Mouse (Mus musculus): Measurements from ENCODE around the gene Ppp1r26. TPM values are rescaled to one million over a fixed set of nuclear protein-coding genes. Genes with fewer than 3 reads are reported as not detected.

Ppp1r26 gene
- polyA plus RNA-seq, 1 experiment from 2014 or later = 0.61 TPM

DNA sequence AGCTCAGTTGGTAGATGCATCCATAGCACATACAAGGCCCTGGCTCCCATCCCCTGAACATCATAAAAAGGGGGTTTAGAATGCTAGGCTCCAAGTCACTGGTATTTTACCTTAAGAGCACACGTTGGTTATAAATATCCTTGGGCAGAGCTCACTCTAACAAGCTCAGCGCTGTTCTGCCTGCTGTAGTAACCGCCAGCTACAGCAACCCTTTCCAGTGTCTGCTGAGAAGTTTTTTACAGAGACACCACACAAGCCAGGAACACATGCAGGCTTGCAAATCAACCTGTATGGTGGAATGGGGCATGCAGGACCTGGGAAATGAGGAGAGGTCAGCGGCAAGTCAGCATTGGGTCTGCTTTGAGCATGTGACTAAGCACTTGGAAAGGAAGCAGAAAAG lies 37.5 kb upstream of the Ppp1r26 start:
- Histone ChIP-seq H3K9ac (ENCODE audit: low read depth, low read length) (no peak overlapping the region), H3K4me2 (replicated peaks; ENCODE audit: low read depth) (no peak overlapping the region), H3K36me3 (ENCODE audit: control insufficient read depth, insufficient read depth) (no peaks in the 10 kb centered on the region), H3K27ac (ENCODE audit: low read depth, low read length) (no peak overlapping the region), H3K27me3 (replicated peaks; ENCODE audit: control insufficient read depth, insufficient read depth, low read length) (no peaks in the 10 kb centered on the region), H3K9me3 (ENCODE audit: control insufficient read depth) (no peaks in the 10 kb centered on the region), H3K4me1 (replicated peaks; ENCODE audit: control insufficient read depth, insufficient read depth, low read length) (no peaks in the 10 kb centered on the region), H3K4me3 (ENCODE audit: low read depth, low read length) (no peak overlapping the region)
- 81% methylated on average over 4 of the region's 4 CpGs for WGBS
- no peak for ATAC-seq
- TF ChIP-seq CTCF (IDR thresholded peaks at IDR 0.05; ENCODE audit: low read depth) = no peak

DNA sequence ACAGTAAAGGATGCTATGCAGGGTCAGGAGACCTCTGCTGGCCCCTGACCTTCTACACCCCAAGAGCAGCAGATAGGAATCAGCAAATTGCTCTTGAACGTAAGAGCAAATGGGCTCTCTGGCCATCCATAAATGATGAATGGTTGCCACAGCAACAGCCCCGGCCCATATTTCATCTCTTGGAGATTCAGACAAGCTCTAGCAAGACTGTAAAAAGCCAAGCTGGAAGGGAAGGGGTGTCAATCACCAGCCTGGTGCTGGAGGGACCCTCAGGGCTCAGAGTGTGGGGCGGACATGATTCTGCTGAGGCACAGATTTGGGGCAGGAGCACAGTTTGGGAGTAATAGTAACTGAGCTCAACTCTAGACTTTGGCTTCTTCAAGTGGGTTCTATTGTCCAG lies 37.0 kb upstream of the Ppp1r26 start:
- Histone ChIP-seq H3K36me3 (ENCODE audit: control insufficient read depth, insufficient read depth) (no peaks in the 10 kb centered on the region), H3K4me3 (ENCODE audit: low read depth, low read length) (no peak overlapping the region), H3K4me2 (replicated peaks; ENCODE audit: low read depth) (no peak overlapping the region), H3K9ac (ENCODE audit: low read depth, low read length) (no peak overlapping the region), H3K4me1 (replicated peaks; ENCODE audit: control insufficient read depth, insufficient read depth, low read length) (no peaks in the 10 kb centered on the region), H3K27ac (ENCODE audit: low read depth, low read length) (no peak overlapping the region), H3K27me3 (replicated peaks; ENCODE audit: control insufficient read depth, insufficient read depth, low read length) (no peaks in the 10 kb centered on the region), H3K9me3 (ENCODE audit: control insufficient read depth) (no peaks in the 10 kb centered on the region)
- WGBS = 52% methylated on average over 3 of the region's 3 CpGs
- ATAC-seq = no peak
- TF ChIP-seq CTCF (IDR thresholded peaks at IDR 0.05; ENCODE audit: low read depth) = no peak

DNA sequence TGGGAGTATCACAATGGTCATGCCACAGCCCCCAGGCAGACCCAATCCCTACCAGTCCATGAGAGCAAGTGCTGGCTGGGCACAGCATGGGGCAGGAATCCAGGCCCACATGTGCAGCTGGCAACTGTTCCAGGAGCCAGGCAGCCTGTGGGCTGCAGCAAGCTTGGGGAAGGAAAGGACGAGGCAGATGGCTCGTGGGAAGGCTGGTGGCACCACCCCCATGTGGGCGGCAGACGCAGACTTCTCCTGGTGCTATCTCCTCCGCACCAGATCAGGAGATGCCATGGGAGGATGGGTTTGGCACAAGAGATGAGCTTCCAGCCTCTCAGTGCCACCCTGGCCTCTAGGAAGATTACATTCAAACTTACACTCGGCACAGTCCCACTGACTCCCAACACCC lies 33.7 kb upstream of the Ppp1r26 start:
- no peaks in the 10 kb centered on the region for H3K27me3 ChIP-seq (replicated peaks; ENCODE audit: control insufficient read depth, insufficient read depth, low read length)
- TF ChIP-seq CTCF (IDR thresholded peaks at IDR 0.05; ENCODE audit: low read depth) = no peak
- no peaks in the 10 kb centered on the region for H3K36me3 ChIP-seq (ENCODE audit: control insufficient read depth, insufficient read depth)
- no peak overlapping the region for H3K4me2 ChIP-seq (replicated peaks; ENCODE audit: low read depth)
- H3K9ac ChIP-seq (ENCODE audit: low read depth, low read length) = no peak overlapping the region
- H3K27ac ChIP-seq (ENCODE audit: low read depth, low read length) = no peak overlapping the region
- H3K4me3 ChIP-seq (ENCODE audit: low read depth, low read length) = no peak overlapping the region
- 73% methylated on average over 6 of the region's 6 CpGs for WGBS
- no peak for ATAC-seq
- no peaks in the 10 kb centered on the region for H3K9me3 ChIP-seq (ENCODE audit: control insufficient read depth)
- H3K4me1 ChIP-seq (replicated peaks; ENCODE audit: control insufficient read depth, insufficient read depth, low read length) = no peaks in the 10 kb centered on the region

DNA sequence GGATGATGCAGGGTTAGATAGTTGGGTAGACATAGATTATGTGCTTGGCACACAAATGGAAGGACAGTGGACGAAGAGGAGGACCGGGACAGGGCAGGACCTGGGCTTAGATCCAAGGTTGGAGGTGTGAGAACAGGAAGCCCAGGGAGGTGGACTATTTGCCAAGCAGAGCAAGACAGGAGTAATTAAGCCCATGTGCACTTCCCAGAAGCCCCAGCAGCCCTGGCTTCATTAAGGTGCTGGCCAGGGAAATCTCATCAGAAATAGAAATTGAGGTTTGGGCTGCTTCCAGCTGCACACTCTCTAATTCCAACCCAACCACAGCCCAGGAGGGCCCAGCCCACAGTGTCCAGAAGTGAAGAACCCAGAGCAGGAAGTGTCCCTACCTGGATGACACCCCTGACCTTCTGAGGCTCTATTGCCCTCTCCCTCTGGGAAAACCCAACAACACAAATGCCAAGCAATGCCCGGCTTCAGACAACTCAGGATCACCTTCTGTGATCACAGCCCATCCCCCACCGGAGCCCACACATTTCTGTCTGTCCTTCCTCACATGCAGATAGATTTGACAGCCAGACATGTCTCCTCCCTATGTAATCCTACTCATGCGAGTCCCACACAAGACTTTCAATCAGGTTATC lies 32.4 kb upstream of the Ppp1r26 start:
- Histone ChIP-seq H3K4me2 (replicated peaks; ENCODE audit: low read depth) (no peak overlapping the region), H3K4me1 (replicated peaks; ENCODE audit: control insufficient read depth, insufficient read depth, low read length) (no peaks in the 10 kb centered on the region), H3K27ac (ENCODE audit: low read depth, low read length) (no peak overlapping the region), H3K36me3 (ENCODE audit: control insufficient read depth, insufficient read depth) (no peaks in the 10 kb centered on the region), H3K9me3 (ENCODE audit: control insufficient read depth) (no peaks in the 10 kb centered on the region), H3K9ac (ENCODE audit: low read depth, low read length) (no peak overlapping the region), H3K4me3 (ENCODE audit: low read depth, low read length) (no peak overlapping the region), H3K27me3 (replicated peaks; ENCODE audit: control insufficient read depth, insufficient read depth, low read length) (no peaks in the 10 kb centered on the region)
- 80% methylated on average over 5 of the region's 5 CpGs for WGBS
- no peak for ATAC-seq
- TF ChIP-seq CTCF (IDR thresholded peaks at IDR 0.05; ENCODE audit: low read depth) = no peak

DNA sequence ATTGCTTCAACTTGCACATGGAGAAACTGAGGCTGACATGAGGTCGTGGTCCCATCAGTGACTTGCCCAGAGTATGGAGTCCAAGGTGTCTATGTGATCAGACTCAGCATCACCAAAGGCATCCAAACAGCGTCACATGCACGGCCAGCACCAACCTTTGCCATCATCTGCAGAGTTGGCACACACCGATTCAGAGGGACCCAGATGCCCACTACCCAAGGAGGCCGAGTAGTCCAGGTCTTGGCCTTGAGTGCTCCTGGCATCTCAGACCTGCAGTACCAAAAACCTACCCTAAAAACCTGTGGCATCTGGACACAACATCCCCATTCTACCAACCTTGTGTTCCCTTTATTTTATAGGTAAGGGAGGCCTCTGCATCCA lies 31.9 kb upstream of the Ppp1r26 start:
- 93% methylated on average over 5 of the region's 5 CpGs for WGBS
- H3K4me2 ChIP-seq (replicated peaks; ENCODE audit: low read depth) = no peak overlapping the region

GRCm38 (mm10) chr2:28415387-28416024 lies 31.1 kb upstream of the Ppp1r26 start:
- no peak overlapping the region for H3K4me3 ChIP-seq (ENCODE audit: low read depth, low read length)
- no peak overlapping the region for H3K27ac ChIP-seq (ENCODE audit: low read depth, low read length)
- H3K9me3 ChIP-seq (ENCODE audit: control insufficient read depth) = no peaks in the 10 kb centered on the region
- no peak for TF ChIP-seq CTCF (IDR thresholded peaks at IDR 0.05; ENCODE audit: low read depth)
- H3K27me3 ChIP-seq (replicated peaks; ENCODE audit: control insufficient read depth, insufficient read depth, low read length) = no peaks in the 10 kb centered on the region
- no peaks in the 10 kb centered on the region for H3K4me1 ChIP-seq (replicated peaks; ENCODE audit: control insufficient read depth, insufficient read depth, low read length)
- no peak for ATAC-seq
- WGBS = 65% methylated on average over 10 of the region's 10 CpGs
- no peak overlapping the region for H3K4me2 ChIP-seq (replicated peaks; ENCODE audit: low read depth)
- H3K9ac ChIP-seq (ENCODE audit: low read depth, low read length) = no peak overlapping the region
- H3K36me3 ChIP-seq (ENCODE audit: control insufficient read depth, insufficient read depth) = no peaks in the 10 kb centered on the region

More for the DNA sequence above, 31.9 kb upstream of the Ppp1r26 start:
- no peak for TF ChIP-seq CTCF (IDR thresholded peaks at IDR 0.05; ENCODE audit: low read depth)
- H3K27ac ChIP-seq (ENCODE audit: low read depth, low read length) = no peak overlapping the region
- no peak for ATAC-seq
- no peaks in the 10 kb centered on the region for H3K36me3 ChIP-seq (ENCODE audit: control insufficient read depth, insufficient read depth)
- H3K9me3 ChIP-seq (ENCODE audit: control insufficient read depth) = no peaks in the 10 kb centered on the region
- no peaks in the 10 kb centered on the region for H3K4me1 ChIP-seq (replicated peaks; ENCODE audit: control insufficient read depth, insufficient read depth, low read length)
- no peaks in the 10 kb centered on the region for H3K27me3 ChIP-seq (replicated peaks; ENCODE audit: control insufficient read depth, insufficient read depth, low read length)
- no peak overlapping the region for H3K4me3 ChIP-seq (ENCODE audit: low read depth, low read length)
- H3K9ac ChIP-seq (ENCODE audit: low read depth, low read length) = no peak overlapping the region

Measured in intestine, postnatal 0 days (tissue).